Mouse (Mus musculus): ENCODE measurements around the gene Wipf3.
A peak's percentile ranks its signal among the peaks of the same experiment; 100 is the strongest.

Gene Wipf3

DNA sequence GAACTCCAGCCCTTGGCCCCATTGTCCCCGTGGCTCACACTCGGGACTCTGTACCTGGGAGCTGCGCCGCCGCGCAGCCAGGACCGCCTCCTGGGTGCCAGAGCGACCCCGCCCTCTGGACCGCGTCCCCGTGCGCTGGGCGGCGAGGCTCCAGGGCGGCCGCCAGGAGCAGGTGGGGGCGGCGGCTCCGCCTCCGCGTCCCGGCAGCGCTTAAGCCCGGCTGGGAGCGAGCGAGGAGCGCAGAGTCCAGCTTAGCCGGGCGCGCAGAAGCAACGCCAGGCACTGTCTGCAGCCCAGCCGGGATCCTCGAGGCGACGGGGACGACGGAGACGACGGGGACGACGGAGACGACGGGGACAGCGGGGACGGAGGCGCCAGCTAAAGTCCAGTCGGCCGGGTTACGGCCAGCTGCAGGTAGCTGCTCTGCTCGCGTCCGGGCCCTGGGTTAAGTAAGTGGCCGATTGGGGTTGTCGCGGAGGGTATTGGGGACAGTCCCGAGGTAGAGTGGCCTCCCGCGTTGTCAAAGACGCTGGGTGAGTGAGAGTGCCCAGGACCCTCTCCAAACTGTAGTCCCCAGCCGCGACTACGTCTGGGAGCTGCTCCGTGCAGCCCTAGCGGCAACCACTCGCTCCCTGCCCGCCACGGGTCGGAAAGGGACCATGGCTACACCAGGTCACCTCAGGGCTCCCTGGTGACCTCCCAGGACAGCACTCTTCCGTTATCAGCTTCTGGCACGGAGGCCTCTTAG, at the start of gene Wipf3:
Gene Wipf3 (plus strand): TSS at position 157 of the 748 bp plus-strand sequence.
- peak; percentile 76 for DNase-seq

DNA sequence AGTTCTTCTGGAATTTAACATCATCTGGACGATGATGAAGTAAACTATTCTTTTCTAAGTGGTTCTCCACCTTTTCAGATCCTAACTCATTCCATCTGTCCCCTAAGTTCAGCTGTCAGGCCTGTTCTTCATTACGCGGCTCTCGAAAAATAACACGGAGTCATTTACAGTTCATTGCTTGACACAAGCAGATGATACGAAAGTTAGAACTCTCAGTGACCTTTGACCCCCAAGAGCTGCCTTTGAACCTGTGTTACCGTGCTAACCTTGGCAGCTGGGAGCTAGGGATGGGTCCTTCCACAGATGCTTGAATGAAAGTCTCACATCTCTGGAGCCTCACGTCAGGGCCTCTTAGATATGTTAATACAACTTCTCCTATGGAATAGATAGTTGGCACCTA, 46.8 kb upstream of the Wipf3 start:
- no peak for DNase-seq

- no peak for DNase-seq
Observed at GRCm38 (mm10) chr6:54383893-54384524, 45.4 kb upstream of the Wipf3 start.

- DNase-seq: no peak
Observed at GRCm38 (mm10) chr6:54384777-54385176, 44.6 kb upstream of the Wipf3 start.

- DNase-seq: no peak
Observed at GRCm38 (mm10) chr6:54386429-54386828, 43.0 kb upstream of the Wipf3 start.

DNA sequence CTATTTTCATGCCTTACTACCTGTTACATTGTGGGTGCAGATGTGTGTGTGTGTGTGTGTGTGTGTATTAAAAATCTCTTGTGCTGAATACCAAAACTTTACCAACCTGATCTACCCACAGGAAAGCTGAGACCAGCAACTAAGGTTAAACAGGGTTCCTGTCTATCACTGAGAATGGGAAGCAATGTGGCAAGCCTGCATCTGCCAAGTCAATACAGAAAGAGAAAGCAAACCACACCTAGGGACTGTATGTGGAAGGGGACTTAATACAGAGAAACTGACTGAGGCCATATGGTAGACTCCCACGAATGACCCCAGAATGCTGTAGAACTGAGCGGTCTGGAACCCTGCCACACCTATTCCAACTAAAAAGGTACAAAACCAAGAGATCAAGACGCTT, 42.4 kb upstream of the Wipf3 start:
- no peak for DNase-seq

DNA sequence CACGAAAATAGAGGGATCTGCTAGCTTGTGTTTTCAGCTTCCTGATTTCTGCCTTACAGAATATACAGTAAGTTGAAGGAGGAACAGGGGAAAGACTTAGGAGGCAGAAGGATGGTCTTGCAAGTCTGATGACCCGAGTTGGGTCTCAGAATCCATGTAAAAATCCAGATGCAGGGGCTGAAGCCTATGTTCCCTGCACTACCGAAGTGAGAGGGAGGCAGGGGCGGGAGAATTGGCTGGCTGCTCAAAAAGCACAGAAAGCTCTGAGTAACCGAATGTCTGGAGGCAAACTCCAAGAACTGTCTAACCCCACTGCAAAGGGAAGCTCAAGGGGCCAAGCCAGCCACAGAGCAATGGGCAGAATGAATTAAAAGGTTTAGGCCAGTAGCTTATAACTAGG, 41.7 kb upstream of the Wipf3 start:
- DNase-seq: no peak

DNA sequence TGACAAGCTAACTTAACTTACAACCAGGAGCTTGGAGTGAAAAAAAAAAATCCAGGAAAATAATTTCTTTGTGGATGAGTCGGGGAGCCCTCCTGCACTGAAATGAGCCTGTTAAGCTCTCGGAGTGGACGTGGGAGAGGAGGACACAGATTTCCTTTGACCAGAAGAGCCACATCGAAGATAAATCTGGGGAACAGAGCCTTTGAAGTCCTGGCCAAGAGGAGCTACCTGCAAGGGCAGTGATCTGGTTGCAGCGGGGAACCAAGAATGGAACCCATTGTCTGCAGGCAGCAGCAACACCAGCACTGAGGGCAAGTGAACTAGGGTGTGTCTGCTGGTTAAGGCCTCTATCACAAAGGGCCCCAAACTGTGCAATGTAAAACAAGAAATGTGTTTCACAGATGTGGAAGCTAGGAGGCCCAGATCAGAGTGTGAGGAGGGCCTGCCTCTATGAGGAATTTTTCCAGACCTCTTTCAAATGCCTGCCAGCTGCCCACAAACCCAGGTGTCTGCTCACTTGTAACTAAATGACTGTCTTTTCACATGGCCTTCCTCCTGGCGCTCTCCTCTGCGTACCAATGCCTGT, 40.6 kb upstream of the Wipf3 start:
- DNase-seq: no peak

DNA sequence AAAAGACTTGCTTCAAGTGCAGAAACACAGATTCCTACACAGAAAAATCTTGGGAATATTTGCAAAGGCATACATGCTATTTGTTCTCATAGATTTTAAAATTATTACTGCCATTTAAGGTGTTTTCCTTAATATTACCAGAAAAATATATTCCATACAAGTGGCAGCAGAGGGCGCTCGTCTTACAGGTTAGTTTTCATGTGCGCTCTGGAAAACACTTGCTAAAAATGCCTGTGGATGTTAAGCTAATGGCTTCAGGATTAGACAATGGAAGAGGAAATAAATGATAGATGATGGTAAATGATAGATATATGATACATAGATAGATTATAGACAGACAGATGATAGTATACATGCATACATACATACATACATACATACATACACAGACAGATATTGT, 37.6 kb upstream of the Wipf3 start:
- peak; percentile 81 for DNase-seq

- no peak for DNase-seq
Observed at GRCm38 (mm10) chr6:54393886-54394285, 35.5 kb upstream of the Wipf3 start.

GRCm38 (mm10) chr6:54399194-54399923, 30.0 kb upstream of the Wipf3 start:
- DNase-seq: no peak

GRCm38 (mm10) chr6:54401503-54401902, 27.9 kb upstream of the Wipf3 start:
- no peak for DNase-seq

- DNase-seq: no peak
Observed at GRCm38 (mm10) chr6:54404916-54405315, 24.5 kb upstream of the Wipf3 start.

DNA sequence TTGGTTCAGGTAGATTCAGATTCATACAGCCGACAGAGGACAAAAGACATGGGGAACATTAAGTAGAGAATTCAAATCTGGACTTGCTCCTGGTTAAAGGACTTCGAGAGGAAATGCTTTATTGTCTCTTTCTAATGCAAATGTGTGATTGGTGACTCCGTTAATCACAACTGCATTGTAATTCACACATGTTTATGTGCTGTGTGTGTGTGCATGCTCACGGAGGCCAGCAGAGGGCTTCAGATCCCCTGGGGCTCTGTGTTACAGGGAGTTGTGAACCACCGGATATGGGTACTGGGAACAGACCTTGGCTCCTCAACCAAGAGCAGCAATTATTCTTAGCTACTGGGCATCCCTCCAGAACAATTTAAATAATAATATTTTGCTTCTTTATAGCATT, 23.3 kb upstream of the Wipf3 start:
- no peak for DNase-seq

- DNase-seq: no peak
Observed at GRCm38 (mm10) chr6:54409271-54409670, 20.1 kb upstream of the Wipf3 start.

DNA sequence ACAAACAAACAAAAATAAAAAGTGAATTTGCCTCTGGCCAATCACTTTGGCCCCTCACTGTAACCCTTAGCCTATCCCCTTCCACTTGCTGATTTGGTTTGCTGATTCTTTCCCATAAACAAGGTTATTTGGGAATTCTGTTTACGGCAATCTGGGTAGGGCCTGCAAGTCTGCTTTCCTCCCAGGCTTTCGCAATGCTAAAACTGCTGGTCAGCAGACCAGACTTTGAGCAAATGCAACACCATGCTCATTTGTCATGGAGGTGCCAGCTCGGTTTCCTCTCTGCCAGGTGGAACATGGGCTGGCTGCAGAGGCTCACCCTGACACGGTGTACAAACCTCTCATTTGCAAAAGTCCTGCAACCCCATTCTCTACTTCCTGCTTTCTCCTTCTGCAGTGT, 19.0 kb upstream of the Wipf3 start:
- DNase-seq: no peak

GRCm38 (mm10) chr6:54411591-54411990, 17.8 kb upstream of the Wipf3 start:
- no peak for DNase-seq

GRCm38 (mm10) chr6:54412879-54413278, 16.5 kb upstream of the Wipf3 start:
- DNase-seq: no peak

DNA sequence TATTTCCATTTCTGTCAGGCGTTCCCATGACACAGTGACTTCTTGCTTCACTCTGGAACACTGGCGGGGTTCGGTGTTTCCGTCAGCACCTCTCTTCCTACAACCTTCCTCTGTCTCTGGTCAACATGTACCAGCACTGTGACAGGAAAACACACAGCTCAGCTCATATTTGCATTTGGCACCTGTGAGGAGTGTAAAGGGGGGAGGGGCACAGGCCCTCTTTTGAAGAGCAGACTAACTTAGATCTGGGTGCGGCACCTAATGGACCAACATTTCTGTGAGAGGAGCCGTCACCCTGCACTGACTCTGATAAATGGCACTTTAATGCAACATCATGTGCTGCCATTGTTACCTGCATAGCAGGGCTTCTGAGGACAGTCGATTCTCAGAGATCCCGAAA, 4.2 kb upstream of the Wipf3 start:
- no peak for DNase-seq

DNA sequence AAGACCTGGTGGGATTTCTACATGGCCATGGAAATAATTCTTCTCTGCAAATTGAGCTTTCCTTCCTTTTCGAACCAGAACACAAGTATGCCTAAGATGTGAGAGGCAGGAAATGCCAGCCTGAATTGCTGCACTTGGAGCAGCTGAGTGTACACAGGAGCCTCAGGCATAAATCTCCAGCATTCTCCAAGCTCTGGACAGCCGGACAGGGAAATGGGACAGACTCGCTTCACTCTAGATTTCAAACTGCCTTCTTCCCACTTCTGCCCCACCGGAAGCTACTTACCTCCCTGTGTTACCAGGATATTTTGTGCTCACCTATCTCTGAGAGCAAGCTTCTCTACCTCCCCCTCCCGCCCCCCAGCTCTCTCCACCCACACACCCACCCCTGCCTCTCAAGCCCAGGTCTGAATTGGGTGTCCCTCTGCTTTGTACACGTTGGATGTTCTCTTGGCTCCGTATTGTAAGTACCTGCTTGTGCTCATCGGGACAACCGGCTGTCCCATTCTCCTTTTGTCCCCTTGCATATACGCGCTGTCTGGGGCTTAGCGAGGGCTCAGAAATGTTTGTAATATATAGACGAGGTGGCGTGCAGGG, 455 bp upstream of the Wipf3 start:
- no peak for DNase-seq

DNA sequence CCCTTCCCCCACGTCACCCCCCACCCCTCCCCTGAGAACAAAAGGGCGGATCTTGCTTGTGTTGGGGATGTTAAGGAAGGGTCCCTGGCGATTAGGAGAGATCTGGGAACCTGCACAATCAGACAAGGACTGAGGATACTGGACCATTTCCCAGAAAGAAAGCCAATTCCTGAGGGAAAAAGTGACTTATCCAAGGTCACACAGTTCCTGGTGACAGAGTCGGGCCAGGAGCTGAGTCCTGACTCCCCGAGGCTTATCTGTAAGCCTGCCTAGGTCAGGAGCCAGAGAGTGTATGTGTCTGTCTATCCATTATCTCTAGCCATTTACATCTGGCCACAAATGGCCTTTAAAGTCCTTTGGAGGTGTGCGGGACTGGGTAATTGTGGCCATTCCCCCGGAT, 818 bp downstream of the Wipf3 start:
- no peak for DNase-seq

DNA sequence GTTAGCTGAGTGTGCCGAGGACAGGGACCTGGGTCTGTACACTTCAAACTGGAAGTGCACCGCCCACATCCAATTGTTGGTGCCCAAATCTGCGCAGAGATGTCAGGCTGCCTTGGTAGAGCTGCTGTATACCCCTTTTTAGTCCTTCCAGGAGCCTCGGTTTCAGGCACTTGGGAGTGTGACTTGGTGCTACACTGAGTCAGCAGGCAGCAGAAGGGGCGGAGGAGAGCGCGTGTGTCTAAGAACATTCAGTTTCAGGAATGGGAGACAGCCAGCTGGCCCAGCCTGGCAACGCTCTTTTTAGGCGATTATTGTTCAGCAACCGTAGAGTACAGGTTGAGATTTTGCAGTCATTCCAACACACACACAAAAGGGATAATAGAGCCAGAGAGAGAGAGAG, 2.4 kb downstream of the Wipf3 start:
- no peak for DNase-seq

GRCm38 (mm10) chr6:54432191-54432590, 2.8 kb downstream of the Wipf3 start:
- no peak for DNase-seq

All from retina, postnatal 1 day (tissue).